Mouse (Mus musculus) liver, embryonic 11.5 days (tissue): ENCODE measurements around the gene Armc7. TPM values are rescaled to one million over a fixed set of nuclear protein-coding genes. Genes with fewer than 3 reads are reported as not detected.
"Not testable (repeated sequence)": the region's sequence is repeated elsewhere in the genome, so short reads cannot be mapped to it uniquely, and the experiment has no call there.

Experiments
- ATAC-seq: fragments of 200-750 bp; cut with Nextera tagmentation; replicated peaks from 2 replicates; pipeline ENCODE4 v1.8.0; 2017; ENCODE audit warnings: moderate number of reproducible peaks, mild to moderate bottlenecking, moderate TSS enrichment, moderate library complexity; ENCODE audit not compliant: low FRiP score
- DNase-seq: peaks from one replicate; pipeline ENCODE4 v3.0.0-alpha.2; 2017; ENCODE audit warnings: low spot score
- H3K27ac ChIP-seq: fragments of 300-500 bp; sonication (generic); 2 replicates; pipeline ENCODE4 v1.5.1; 2014; ENCODE audit warnings: mild to moderate bottlenecking, low read depth, low read length, control low read depth
- H3K27me3 ChIP-seq: fragments of 300-500 bp; sonication (generic); replicated peaks from 2 replicates; pipeline ENCODE4 v1.6.1; 2014; ENCODE audit warnings: low read length, mixed read lengths; ENCODE audit not compliant: control insufficient read depth, insufficient read depth
- H3K36me3 ChIP-seq: fragments of 300-500 bp; sonication (generic); 2 replicates; pipeline ENCODE4 v1.6.1; 2014; ENCODE audit warnings: mild to moderate bottlenecking, low read length, moderate library complexity, mixed read lengths; ENCODE audit not compliant: control insufficient read depth, insufficient read depth
- H3K4me1 ChIP-seq: fragments of 300-500 bp; sonication (generic); replicated peaks from 2 replicates; pipeline ENCODE4 v1.6.1; 2014; ENCODE audit warnings: low read length, mixed read lengths; ENCODE audit not compliant: control insufficient read depth, insufficient read depth
- H3K4me2 ChIP-seq: fragments of 300-500 bp; sonication (generic); 2 replicates; pipeline ENCODE4 v1.6.1; 2014; ENCODE audit warnings: mild to moderate bottlenecking, control low read depth, moderate library complexity
- H3K4me3 ChIP-seq: fragments of 300-500 bp; sonication (generic); 2 replicates; pipeline ENCODE4 v1.5.1; 2014; ENCODE audit warnings: low read depth, low read length, control low read depth
- H3K9ac ChIP-seq: fragments of 300-500 bp; sonication (generic); 2 replicates; pipeline ENCODE4 v1.6.1; 2014; ENCODE audit warnings: low read depth, low read length, control low read depth
- H3K9me3 ChIP-seq: fragments of 300-500 bp; sonication (generic); 2 replicates; pipeline ENCODE4 v1.6.1; 2016; ENCODE audit warnings: low read length, inconsistent platforms, mixed read lengths; ENCODE audit not compliant: control insufficient read depth
- WGBS: fragments of 180-500 bp; shearing (Covaris S2); extraction: QIAGEN DNeasy Blood & Tissue Kit; methylation state at CpG from one replicate; pipeline ENCODE4 v1.1.7; 2014; 5-methylcytosine and 5-hydroxymethylcytosine counted together
- polyA plus RNA-seq: library from polyadenylated mRNA; unstranded; fragments of >200 nt; fragmentation: Nextera tagmentation; extraction: Ambion mirVana; gene quantifications from 2 replicates; pipeline ENCODE4 v1.2.1, GENCODE M21; 2014

Armc7 gene
- polyA plus RNA-seq, 1 experiment from 2014 or later, result 5.7 TPM

GRCm38 (mm10) chr11:115451781-115452241 lies 23.7 kb upstream of the Armc7 start:
- Histone ChIP-seq H3K9ac (no peak overlapping the region), H3K4me1 (peaks cover under 1% of the 10 kb centered on the region), H3K36me3 (no peaks in the 10 kb centered on the region), H3K27ac (no peak overlapping the region), H3K4me3 (no peak overlapping the region), H3K9me3 (no peaks in the 10 kb centered on the region), H3K27me3 (no peaks in the 10 kb centered on the region), H3K4me2 (no peak overlapping the region)
- no peak for ATAC-seq
- DNase-seq, result no peak
- 78% methylated on average over 8 of the region's 8 CpGs for WGBS

DNA sequence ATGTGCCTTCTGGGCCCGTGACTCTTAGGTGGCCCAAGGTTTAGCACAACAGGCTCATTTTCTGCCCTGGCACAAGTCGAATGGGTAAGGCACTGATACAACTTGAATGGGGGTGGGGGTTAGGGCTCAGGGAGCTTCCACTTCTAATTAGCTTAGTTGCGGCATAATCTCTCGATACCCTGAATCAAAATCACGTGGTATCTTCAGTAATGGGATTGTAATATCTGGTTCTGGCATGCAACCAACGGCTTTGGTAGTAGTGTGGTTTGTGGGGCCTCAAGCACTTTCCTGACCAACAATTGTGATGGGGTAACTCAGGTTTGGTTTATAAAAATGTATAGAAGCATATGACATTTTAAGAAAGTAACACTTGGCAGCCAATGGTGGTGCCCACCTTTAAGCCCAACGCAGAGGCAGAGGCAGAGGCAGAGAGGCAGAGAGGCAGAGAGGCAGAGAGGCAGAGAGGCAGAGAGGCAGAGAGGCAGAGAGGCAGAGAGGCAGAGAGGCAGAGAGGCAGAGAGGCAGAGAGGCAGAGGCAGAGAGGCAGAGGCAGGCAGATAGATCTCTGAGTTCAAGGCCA lies 23.1 kb upstream of the Armc7 start:
- Histone ChIP-seq H3K27me3 (no peaks in the 10 kb centered on the region), H3K4me2 (no peak overlapping the region), H3K36me3 (no peaks in the 10 kb centered on the region), H3K9me3 (no peaks in the 10 kb centered on the region), H3K4me3 (no peak overlapping the region), H3K27ac (no peak overlapping the region), H3K9ac (no peak overlapping the region), H3K4me1 (no peaks in the 10 kb centered on the region; the same call in none of the 2 replicates)
- DNase-seq, result no peak
- 80% methylated on average over 7 of the region's 7 CpGs for WGBS
- ATAC-seq, result no peak

DNA sequence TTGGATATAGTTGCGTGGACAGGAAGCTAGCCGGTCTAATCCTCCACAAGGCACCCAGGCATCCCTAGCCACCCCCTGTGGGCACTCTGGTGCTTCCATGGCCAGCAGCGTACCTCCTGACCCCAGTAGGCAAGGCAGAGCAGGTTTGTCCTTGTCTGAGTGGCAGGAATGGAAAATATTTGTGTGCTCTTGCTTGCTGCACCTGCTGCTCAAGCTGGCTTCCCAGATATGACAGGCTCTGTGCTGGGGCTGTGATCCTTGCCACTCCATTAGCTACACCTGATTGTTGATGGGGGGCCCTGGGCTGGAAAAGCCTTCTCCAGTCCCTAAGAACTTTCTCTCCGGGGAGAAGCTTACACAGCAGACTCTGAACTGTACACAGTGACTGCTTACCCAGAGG lies 22.2 kb upstream of the Armc7 start:
- Histone ChIP-seq H3K27ac (no peak overlapping the region), H3K27me3 (no peaks in the 10 kb centered on the region), H3K36me3 (no peaks in the 10 kb centered on the region), H3K4me1 (peaks cover 3% of the 10 kb centered on the region), H3K9me3 (no peaks in the 10 kb centered on the region), H3K4me3 (no peak overlapping the region), H3K9ac (no peak overlapping the region), H3K4me2 (no peak overlapping the region)
- DNase-seq (no peak), ATAC-seq (no peak)
- 65% methylated on average over 4 of the region's 4 CpGs for WGBS

DNA sequence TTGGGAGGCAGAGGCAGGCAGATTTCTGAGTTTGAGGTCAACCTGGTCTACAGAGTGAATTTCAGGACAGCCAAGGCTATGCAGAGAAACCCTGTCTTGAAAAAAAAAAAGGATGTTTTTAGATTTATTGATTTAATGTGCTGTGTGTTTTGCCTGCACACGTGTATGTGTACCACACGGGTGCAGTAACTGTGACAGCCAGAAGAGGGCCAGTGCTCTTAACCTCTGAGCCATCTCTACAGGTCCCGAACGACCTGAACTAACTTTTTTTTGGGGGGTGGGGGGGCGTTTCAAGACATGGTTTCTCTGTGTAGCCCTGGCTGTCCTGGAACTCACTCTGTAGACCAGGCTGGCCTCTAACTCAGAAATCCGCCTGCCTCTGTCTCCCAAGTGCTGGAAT lies 20.6 kb upstream of the Armc7 start:
- H3K9me3 ChIP-seq, H3K9ac ChIP-seq, H3K4me1 ChIP-seq, ATAC-seq, H3K27ac ChIP-seq, H3K27me3 ChIP-seq, DNase-seq, H3K4me2 ChIP-seq, H3K36me3 ChIP-seq, H3K4me3 ChIP-seq: not testable (repeated sequence)
- WGBS, result 76% methylated on average over 6 of the region's 6 CpGs

DNA sequence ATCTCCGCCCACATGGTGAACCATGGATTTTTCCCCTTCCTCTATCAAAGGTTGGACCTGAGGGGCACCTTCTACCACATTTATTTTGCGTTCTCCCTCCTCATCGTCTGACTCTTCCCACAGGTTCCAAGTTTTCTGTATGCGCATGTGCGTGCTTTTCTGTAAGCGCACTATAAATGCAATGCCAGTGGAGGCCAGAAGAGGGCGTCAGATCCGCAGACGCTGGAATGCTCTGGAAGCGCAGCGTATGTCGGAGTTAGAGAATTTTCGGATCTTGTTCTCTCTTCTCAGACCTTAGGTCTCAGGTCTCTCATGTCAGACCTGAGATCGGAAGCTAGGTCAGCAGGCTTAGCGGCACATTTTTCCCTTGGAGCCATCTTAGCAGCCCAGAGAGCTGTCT lies 19.8 kb upstream of the Armc7 start:
- peaks cover 3% of the 10 kb centered on the region; the same call in 1 of the 2 replicates for H3K4me1 ChIP-seq
- no peaks in the 10 kb centered on the region for H3K36me3 ChIP-seq
- DNase-seq, result no peak
- no peaks in the 10 kb centered on the region for H3K9me3 ChIP-seq
- no peak overlapping the region for H3K27ac ChIP-seq
- ATAC-seq, result no peak
- no peak overlapping the region for H3K4me2 ChIP-seq
- no peak overlapping the region for H3K4me3 ChIP-seq
- 86% methylated on average over 15 of the region's 15 CpGs for WGBS
- H3K27me3 ChIP-seq, result no peaks in the 10 kb centered on the region
- no peak overlapping the region for H3K9ac ChIP-seq

- no peak for DNase-seq
- H3K36me3 ChIP-seq, result no peaks in the 10 kb centered on the region
- H3K27ac ChIP-seq, result no peak overlapping the region
- H3K4me3 ChIP-seq, result no peak overlapping the region
- no peaks in the 10 kb centered on the region for H3K9me3 ChIP-seq
- H3K4me1 ChIP-seq, result peaks cover 3% of the 10 kb centered on the region; the same call in 1 of the 2 replicates
- no peak overlapping the region for H3K9ac ChIP-seq
- WGBS, result 88% methylated on average over 5 of the region's 5 CpGs
- H3K27me3 ChIP-seq, result no peaks in the 10 kb centered on the region
- no peak overlapping the region for H3K4me2 ChIP-seq
- ATAC-seq, result no peak
These were observed 19.3 kb upstream of the Armc7 start for GRCm38 (mm10) chr11:115456182-115456581.

DNA sequence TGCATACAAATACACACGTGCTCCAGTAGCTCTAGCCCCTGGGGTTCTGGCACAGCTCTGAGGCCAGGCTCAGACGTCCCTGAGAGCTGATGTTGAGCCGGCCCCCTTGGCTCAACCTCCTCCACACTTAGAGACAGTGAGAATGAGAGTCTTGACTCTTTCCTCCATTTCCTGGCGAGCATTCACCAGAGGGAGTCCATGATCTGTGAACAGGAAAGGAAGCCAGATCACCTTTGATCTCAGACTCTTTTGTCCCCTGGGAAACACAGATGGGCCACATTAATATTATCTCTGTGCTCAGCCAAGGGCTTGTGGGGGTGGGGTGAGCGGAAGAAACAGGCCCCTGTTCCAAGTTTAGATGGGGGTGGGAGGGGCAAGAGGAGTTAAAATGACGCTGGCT lies 18.1 kb upstream of the Armc7 start:
- H3K4me3 ChIP-seq, result no peak overlapping the region
- H3K36me3 ChIP-seq, result no peaks in the 10 kb centered on the region
- WGBS, result 32% methylated on average over 6 of the region's 6 CpGs
- ATAC-seq (no peak; the same call in 1 of the 2 replicates), DNase-seq (no peak)
- peaks cover 3% of the 10 kb centered on the region; the same call in 1 of the 2 replicates for H3K4me1 ChIP-seq
- no peak overlapping the region for H3K4me2 ChIP-seq
- H3K9me3 ChIP-seq, result no peaks in the 10 kb centered on the region
- H3K27ac ChIP-seq, result no peak overlapping the region
- H3K9ac ChIP-seq, result no peak overlapping the region
- peaks cover 6% of the 10 kb centered on the region; the same call in 1 of the 2 replicates for H3K27me3 ChIP-seq

DNA sequence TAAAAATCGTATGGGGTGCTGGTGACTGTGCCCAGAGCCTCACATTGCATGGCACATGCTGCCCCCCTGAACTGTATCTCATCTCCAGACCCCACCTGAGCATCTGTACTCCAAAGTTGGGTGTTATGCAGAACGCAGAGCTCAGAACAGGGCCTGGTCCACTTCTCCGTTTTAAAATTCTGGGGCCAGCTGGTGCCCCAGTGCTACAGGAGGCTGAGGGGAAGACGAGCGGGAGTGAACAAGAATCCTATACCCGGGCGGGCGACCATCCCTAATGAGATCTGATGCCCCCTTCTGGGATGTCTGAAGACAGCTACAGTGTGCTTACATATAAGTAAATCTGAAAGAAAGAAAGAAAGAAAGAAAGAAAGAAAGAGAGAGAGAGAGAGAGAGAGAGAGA lies 14.5 kb upstream of the Armc7 start:
- Histone ChIP-seq H3K4me3 (no peak overlapping the region), H3K27ac (no peak overlapping the region), H3K9me3 (no peaks in the 10 kb centered on the region), H3K4me2 (no peak overlapping the region), H3K4me1 (peaks cover 3% of the 10 kb centered on the region; the same call in 1 of the 2 replicates), H3K27me3 (peaks cover 10% of the 10 kb centered on the region; the same call in 1 of the 2 replicates), H3K36me3 (no peaks in the 10 kb centered on the region), H3K9ac (no peak overlapping the region)
- DNase-seq (no peak), ATAC-seq (no peak)
- 26% methylated on average over 8 of the region's 8 CpGs for WGBS

GRCm38 (mm10) chr11:115461846-115462242 lies 13.6 kb upstream of the Armc7 start:
- no peaks in the 10 kb centered on the region for H3K36me3 ChIP-seq
- 67% methylated on average over 5 of the region's 5 CpGs for WGBS
- H3K9ac ChIP-seq, result no peak overlapping the region
- peaks cover 3% of the 10 kb centered on the region; the same call in 1 of the 2 replicates for H3K4me1 ChIP-seq
- DNase-seq (no peak), ATAC-seq (no peak)
- no peak overlapping the region for H3K4me2 ChIP-seq
- peaks cover 10% of the 10 kb centered on the region; the same call in 1 of the 2 replicates for H3K27me3 ChIP-seq
- no peak overlapping the region for H3K27ac ChIP-seq
- no peaks in the 10 kb centered on the region for H3K9me3 ChIP-seq
- H3K4me3 ChIP-seq, result no peak overlapping the region
